Mouse (Mus musculus) frontal cortex, postnatal 14 days (tissue): ENCODE results near the gene Anxa4.

ENCODE experiments used
- DNase-seq, 2 experiments: peaks; one replicate each; pipeline ENCODE4 v3.0.0; 2022; ENCODE audit warnings: low spot score in 2 of 2

Anxa4 gene

GRCm38 (mm10) chr6:86801431-86801830 lies 8.0 kb upstream of the Anxa4 start:
- no peak for DNase-seq

- DNase-seq: no peak
Observed at GRCm38 (mm10) chr6:86800467-86800866, 7.1 kb upstream of the Anxa4 start.

- no peak for DNase-seq
Observed at GRCm38 (mm10) chr6:86797455-86797854, 4.1 kb upstream of the Anxa4 start.

- no peak for DNase-seq
Observed at GRCm38 (mm10) chr6:86793957-86794356, 573 bp upstream of the Anxa4 start.

GRCm38 (mm10) chr6:86790351-86790943 lies 2.9 kb downstream of the Anxa4 start:
- no peak for DNase-seq

DNA sequence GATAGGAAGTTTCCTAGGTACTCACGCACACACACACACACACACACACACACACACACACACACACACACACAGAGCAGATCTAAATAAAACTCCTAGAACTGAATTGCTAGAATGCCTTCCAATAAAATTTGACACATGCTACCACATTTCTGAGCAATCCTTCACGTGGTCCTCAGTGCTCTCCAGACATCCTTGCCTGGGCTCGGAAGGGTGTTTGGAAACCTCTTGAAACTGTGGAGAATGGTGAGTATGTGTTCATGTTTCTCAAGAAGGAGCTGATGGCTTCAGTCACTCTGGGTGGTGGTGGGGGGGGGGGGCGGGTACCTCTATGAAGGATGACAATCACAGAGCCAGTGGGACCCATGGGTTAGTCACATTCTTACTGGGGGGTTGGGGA lies 5.1 kb downstream of the Anxa4 start:
- no peak for DNase-seq

- no peak for DNase-seq
Observed at GRCm38 (mm10) chr6:86786545-86786944, 6.8 kb downstream of the Anxa4 start.

- DNase-seq: no peak
Observed at GRCm38 (mm10) chr6:86784739-86785138, 8.6 kb downstream of the Anxa4 start.

DNA sequence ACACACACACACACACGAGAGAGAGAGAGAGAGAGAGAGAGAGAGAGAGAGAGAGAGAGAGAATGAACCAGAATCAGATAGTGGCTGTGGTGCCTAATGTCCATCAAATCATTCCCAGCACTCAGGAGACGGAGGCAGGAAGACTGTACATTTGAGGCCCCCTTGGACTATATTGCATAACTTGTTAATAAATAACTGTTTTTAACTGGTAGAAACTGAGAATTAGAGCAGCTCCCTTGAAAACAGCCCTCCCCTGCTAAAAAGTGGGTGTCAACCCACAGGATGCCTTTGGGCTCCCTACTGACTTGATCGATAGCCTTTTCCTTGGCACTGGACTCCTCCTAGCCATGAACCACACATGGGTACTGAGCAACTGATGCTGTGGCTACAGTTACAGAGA lies 11.0 kb downstream of the Anxa4 start:
- DNase-seq: no peak

DNA sequence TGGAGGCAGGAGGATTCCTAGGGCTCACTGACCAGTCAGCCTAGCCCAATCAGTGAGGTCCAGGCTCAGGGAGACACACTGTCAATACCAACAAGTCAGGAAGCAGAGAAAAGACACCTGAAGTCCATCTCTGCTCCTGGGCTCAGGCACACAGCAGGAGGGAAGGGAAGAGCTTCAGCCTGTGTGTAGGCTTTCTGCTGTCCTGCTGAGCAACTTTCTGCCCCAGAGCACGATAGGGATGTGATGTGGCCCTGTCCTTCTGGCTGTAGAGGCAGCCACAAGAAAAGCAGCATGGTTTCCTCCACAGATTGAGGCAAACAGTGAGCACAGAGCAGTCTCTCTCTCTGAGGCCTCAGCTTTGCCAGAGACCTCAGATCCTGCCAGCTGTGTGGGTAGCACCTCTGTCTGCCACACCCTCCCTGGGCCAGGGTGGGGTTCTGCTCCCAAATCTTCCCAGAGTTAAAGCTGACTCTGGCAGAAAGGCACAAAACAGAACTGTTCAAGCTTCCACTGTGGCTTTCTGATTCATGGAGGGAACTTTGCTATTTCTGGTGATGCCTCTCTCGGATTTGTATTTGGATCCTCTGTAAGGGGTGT lies 11.9 kb downstream of the Anxa4 start:
- DNase-seq: no peak

- no peak for DNase-seq
Observed at GRCm38 (mm10) chr6:86778910-86779594, 14.3 kb downstream of the Anxa4 start.

- DNase-seq: no peak
Observed at GRCm38 (mm10) chr6:86777181-86777580, 16.2 kb downstream of the Anxa4 start.

DNA sequence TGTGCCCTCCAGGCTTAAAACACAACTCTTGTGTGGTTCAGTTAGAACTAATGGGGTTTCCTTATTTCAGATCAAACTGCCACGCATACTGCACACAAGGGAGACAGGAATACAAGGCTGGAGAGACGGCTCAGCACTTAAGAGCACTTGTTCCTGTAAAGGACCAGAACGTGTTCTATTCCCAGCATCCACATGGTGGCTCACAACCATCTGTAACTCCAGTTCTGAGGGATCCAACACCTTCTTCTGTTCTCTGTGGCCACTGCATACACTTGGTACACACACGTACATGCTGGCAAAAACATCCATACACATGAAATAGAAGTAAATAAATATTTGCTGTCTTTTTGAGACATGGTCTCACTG lies 16.7 kb downstream of the Anxa4 start:
- DNase-seq: no peak

GRCm38 (mm10) chr6:86776001-86776705 lies 17.2 kb downstream of the Anxa4 start:
- DNase-seq: no peak

- DNase-seq: no peak
Observed at GRCm38 (mm10) chr6:86774937-86775336, 18.4 kb downstream of the Anxa4 start.

DNA sequence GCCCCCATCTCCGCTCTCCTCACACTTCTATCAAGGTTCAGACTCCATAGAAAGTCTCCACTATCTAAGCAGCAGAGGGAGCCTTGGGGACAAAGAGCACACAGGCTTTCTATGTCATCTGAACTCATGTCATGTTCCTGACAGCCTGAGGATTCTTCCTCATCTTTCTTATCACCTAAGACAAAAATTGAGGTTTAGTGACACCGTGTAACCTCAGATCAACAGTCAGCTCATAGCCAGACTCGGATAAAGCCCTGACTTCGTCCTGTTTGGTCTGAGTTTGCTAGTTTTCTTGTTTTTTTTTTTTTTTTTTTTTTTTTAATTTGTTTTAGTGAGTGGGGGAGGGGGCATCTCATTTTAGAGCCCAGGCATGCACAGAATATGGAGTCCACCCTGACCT lies 19.6 kb downstream of the Anxa4 start:
- DNase-seq: no peak

- no peak for DNase-seq
Observed at GRCm38 (mm10) chr6:86772631-86773030, 20.8 kb downstream of the Anxa4 start.

- DNase-seq: no peak
Observed at GRCm38 (mm10) chr6:86768938-86769337, 24.4 kb downstream of the Anxa4 start.

GRCm38 (mm10) chr6:86768186-86768776 lies 25.1 kb downstream of the Anxa4 start:
- DNase-seq: no peak

GRCm38 (mm10) chr6:86767465-86767864 lies 25.9 kb downstream of the Anxa4 start:
- DNase-seq: no peak

DNA sequence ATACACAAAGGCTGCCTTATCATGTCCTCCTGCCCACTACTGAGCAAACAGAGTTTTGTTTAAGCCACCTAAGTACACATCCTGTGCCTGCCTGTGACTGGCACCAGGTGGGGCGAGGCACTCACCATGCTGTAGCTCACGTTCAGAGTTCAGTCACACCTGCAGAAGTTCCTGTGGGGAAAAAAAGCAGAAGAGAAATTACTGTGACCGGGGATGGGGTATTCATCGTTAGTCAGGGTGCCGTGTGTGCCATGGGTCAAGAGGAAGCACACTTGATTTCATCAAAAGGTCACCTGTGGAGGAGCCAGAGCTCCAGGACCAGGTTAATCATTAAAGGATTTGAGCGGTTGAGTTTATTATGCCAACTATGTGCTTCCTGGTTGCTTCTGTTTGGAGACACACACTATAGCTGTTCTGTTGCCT lies 27.7 kb downstream of the Anxa4 start:
- DNase-seq: no peak

- DNase-seq: no peak
Observed at GRCm38 (mm10) chr6:86754105-86754863, 39.1 kb downstream of the Anxa4 start.
